Mouse (Mus musculus): Measurements from ENCODE around the gene Zfp663. TPM values are rescaled to one million over a fixed set of nuclear protein-coding genes. Genes with fewer than 3 reads are reported as not detected.

Zfp663 gene
- total RNA-seq, 1 experiment from 2014 or later, result not detected

GRCm38 (mm10) chr2:165307801-165308200, 60.7 kb downstream of the Zfp663 start:
- no peak for ATAC-seq (replicated peaks in 1 of 2; ENCODE audit: insufficient read depth in 1 of 2, low FRiP score in 2 of 2, low TSS enrichment in 1 of 2, low read depth in 1 of 2, poor library complexity in 2 of 2, severe bottlenecking in 2 of 2)

GRCm38 (mm10) chr2:165305438-165305837, 63.1 kb downstream of the Zfp663 start:
- no peak for ATAC-seq (replicated peaks in 1 of 2; ENCODE audit: insufficient read depth in 1 of 2, low FRiP score in 2 of 2, low TSS enrichment in 1 of 2, low read depth in 1 of 2, poor library complexity in 2 of 2, severe bottlenecking in 2 of 2)

GRCm38 (mm10) chr2:165304819-165305218, 63.7 kb downstream of the Zfp663 start:
- ATAC-seq (replicated peaks in 1 of 2; ENCODE audit: insufficient read depth in 1 of 2, low FRiP score in 2 of 2, low TSS enrichment in 1 of 2, low read depth in 1 of 2, poor library complexity in 2 of 2, severe bottlenecking in 2 of 2), result no peak

- ATAC-seq (replicated peaks in 1 of 2; ENCODE audit: insufficient read depth in 1 of 2, low FRiP score in 2 of 2, low TSS enrichment in 1 of 2, low read depth in 1 of 2, poor library complexity in 2 of 2, severe bottlenecking in 2 of 2), result no peak
Measured at GRCm38 (mm10) chr2:165303354-165304012, 65.0 kb downstream of the Zfp663 start.

GRCm38 (mm10) chr2:165301409-165301808, 67.1 kb downstream of the Zfp663 start:
- no peak for ATAC-seq (replicated peaks in 1 of 2; ENCODE audit: insufficient read depth in 1 of 2, low FRiP score in 2 of 2, low TSS enrichment in 1 of 2, low read depth in 1 of 2, poor library complexity in 2 of 2, severe bottlenecking in 2 of 2)

Other genes with a start within 250 kb of the Zfp663 start
- not detected in 2 replicates for gene Cdh22, start 133.9 kb downstream of the Zfp663 start, total RNA-seq (2017)
- 57.6 and 62.2 TPM in 2 replicates for gene Slc35c2, start 80.9 kb downstream of the Zfp663 start, total RNA-seq (2017)
- gene Elmo2, start 42.2 kb downstream of the Zfp663 start, total RNA-seq (2017), result 24.3 and 27.3 TPM in 2 replicates
- gene Zfp334, start 19.5 kb upstream of the Zfp663 start, total RNA-seq (2017), result 0.25 TPM in 1 of 2 replicates, not detected in the other
- not detected in 2 replicates for gene Ocstamp, start 31.7 kb upstream of the Zfp663 start, total RNA-seq (2017)
- not detected in 2 replicates for gene Slc13a3, start 104.5 kb upstream of the Zfp663 start, total RNA-seq (2017)
- 8.0 and 13.8 TPM in 2 replicates for gene Trp53rka, start 124.6 kb upstream of the Zfp663 start, total RNA-seq (2017)
- gene Slc2a10, start 135.1 kb upstream of the Zfp663 start, total RNA-seq (2017), result 0.84 and 3.1 TPM in 2 replicates
- gene Eya2, start 226.3 kb upstream of the Zfp663 start, total RNA-seq (2017), result 32.9 and 38.1 TPM in 2 replicates

Measured in hematopoietic stem cell, adult 5-6 weeks (primary cell).